Mouse (Mus musculus): Measurements from ENCODE around the gene Adgrd1. TPM values are rescaled to one million over a fixed set of nuclear protein-coding genes. Genes with fewer than 3 reads are reported as not detected.

Gene Adgrd1
- total and polyA plus RNA-seq, 3 experiments: 0.27 to 0.56 TPM; not detected in 1

GRCm38 (mm10) chr5:129077240-129077639, 19.3 kb upstream of the Adgrd1 start (continued):
- TF ChIP-seq ZC3H11A (IDR thresholded peaks at IDR 0.05; ENCODE audit: low read depth, low read length) (no peak), ZKSCAN1 (IDR thresholded peaks at IDR 0.05; ENCODE audit: low read depth, low read length) (no peak; the same call in 1 of the 2 replicates), CHD2 (IDR thresholded peaks at IDR 0.05; ENCODE audit: low read length) (peak; percentile 73), KAT2A (conservative IDR thresholded peaks at IDR 0.05; ENCODE audit: low read depth, low read length) (peak; percentile 49), MAFK (IDR thresholded peaks at IDR 0.05; ENCODE audit: borderline replicate concordance, low read depth, low read length) (no peak), MYC (IDR thresholded peaks at IDR 0.05; ENCODE audit: low read depth, low read length) (peak; percentile 92), ZNF384 (IDR thresholded peaks at IDR 0.05; ENCODE audit: low read depth, low read length) (peak; percentile 39; the same call in 1 of the 2 replicates), MYB (IDR thresholded peaks at IDR 0.05; ENCODE audit: low read depth, low read length) (peak; percentile 88), CTCF (IDR thresholded peaks at IDR 0.05 in 2 of 3, conservative IDR thresholded peaks at IDR 0.05 in 1 of 3; ENCODE audit: control insufficient read depth in 1 of 3, insufficient read depth in 1 of 3, low read depth in 2 of 3, low read length in 3 of 3, poor library complexity in 1 of 3, severe bottlenecking in 1 of 3) (no peak), USF2 (IDR thresholded peaks at IDR 0.05; ENCODE audit: borderline replicate concordance in 1 of 2, insufficient read depth in 1 of 2, low read depth in 1 of 2, low read length in 2 of 2) (0 out of 4 replicates have a peak, but pooled peaks of 1 of the 2 experiments have one; percentile 30), HCFC1 (IDR thresholded peaks at IDR 0.05; ENCODE audit: low read depth, low read length) (peak; percentile 60), MAZ (IDR thresholded peaks at IDR 0.05; ENCODE audit: low read depth, low read length) (peak; percentile 84), POLR2AphosphoS5 (IDR thresholded peaks at IDR 0.05; ENCODE audit: borderline replicate concordance, low read depth, low read length) (no peak), POLR2AphosphoS2 (IDR thresholded peaks at IDR 0.05; ENCODE audit: low read length) (no peak), GATA1 (IDR thresholded peaks at IDR 0.05; ENCODE audit: low read depth, low read length) (peak; percentile 72), NRF1 (IDR thresholded peaks at IDR 0.05; ENCODE audit: insufficient read depth, low read depth, low read length, poor library complexity, severe bottlenecking) (0 out of 2 replicates have a peak, but pooled peaks have one; percentile 8), GABPA (IDR thresholded peaks at IDR 0.05; ENCODE audit: low read depth, low read length) (no peak), ETS1 (IDR thresholded peaks at IDR 0.05; ENCODE audit: low read depth, low read length) (peak; percentile 96), POLR2A (IDR thresholded peaks at IDR 0.05; ENCODE audit: control insufficient read depth in 1 of 2, insufficient read depth in 1 of 2, low read depth in 1 of 2, low read length in 2 of 2, poor library complexity in 1 of 2) (peak in 1 of 2 experiments; percentile 31; a peak in 1 of 4 replicates), MAX (IDR thresholded peaks at IDR 0.05; ENCODE audit: low read length) (peak; percentile 91)

GRCm38 (mm10) chr5:129081521-129081920, 15.0 kb upstream of the Adgrd1 start:
- Histone ChIP-seq H3K4me3 (ENCODE audit: control insufficient read depth in 1 of 2, insufficient read depth in 1 of 2, low read depth in 2 of 2, low read length in 2 of 2) (no peak overlapping the region), H3K79me2 (ENCODE audit: control insufficient read depth, insufficient read depth, low read length, poor library complexity) (no peaks in the 10 kb centered on the region), H3K4me1 (ENCODE audit: control insufficient read depth in 1 of 2, insufficient read depth in 2 of 2, low read length in 2 of 2) (peaks cover 13 to 14% of the 10 kb centered on the region in 2 experiments), H3K27me3 (ENCODE audit: control insufficient read depth in 1 of 2, insufficient read depth in 2 of 2, low read length in 2 of 2) (no peaks in the 10 kb centered on the region; a peak in 1 of 4 replicates), H3K27ac (ENCODE audit: control insufficient read depth, low read depth, low read length) (no peak overlapping the region), H3K9me3 (replicated peaks; ENCODE audit: insufficient read depth, low read length) (no peaks in the 10 kb centered on the region), H3K9ac (ENCODE audit: control insufficient read depth, low read depth, low read length, poor library complexity, severe bottlenecking) (no peak overlapping the region), H3K36me3 (ENCODE audit: control insufficient read depth in 1 of 2, insufficient read depth in 2 of 2, low read length in 2 of 2) (peaks cover 0 to 15% of the 10 kb centered on the region in 2 experiments; a peak in 2 of 4 replicates)
- DNase-seq (ENCODE audit: low read depth, low spot score): no peak
- TF ChIP-seq NELFE (IDR thresholded peaks at IDR 0.05; ENCODE audit: low read depth, low read length): no peak
- TF ChIP-seq CTCF (IDR thresholded peaks at IDR 0.05 in 2 of 3, conservative IDR thresholded peaks at IDR 0.05 in 1 of 3; ENCODE audit: control insufficient read depth in 1 of 3, insufficient read depth in 1 of 3, low read depth in 2 of 3, low read length in 3 of 3, poor library complexity in 1 of 3, severe bottlenecking in 1 of 3): no peak
- TF ChIP-seq MXI1 (IDR thresholded peaks at IDR 0.05; ENCODE audit: low read depth, low read length): no peak
- TF ChIP-seq MAX (IDR thresholded peaks at IDR 0.05; ENCODE audit: low read length): no peak
- TF ChIP-seq USF1 (IDR thresholded peaks at IDR 0.05; ENCODE audit: low read depth, low read length): no peak
- TF ChIP-seq ZNF384 (IDR thresholded peaks at IDR 0.05; ENCODE audit: low read depth, low read length): no peak
- TF ChIP-seq JUND (IDR thresholded peaks at IDR 0.05; ENCODE audit: low read depth, low read length): no peak
- no peak for TF ChIP-seq MAFK (IDR thresholded peaks at IDR 0.05; ENCODE audit: borderline replicate concordance, low read depth, low read length)
- no peak for TF ChIP-seq TAL1 (IDR thresholded peaks at IDR 0.05; ENCODE audit: low read length)
- no peak for TF ChIP-seq SIN3A (IDR thresholded peaks at IDR 0.05; ENCODE audit: low read length)
- TF ChIP-seq HCFC1 (IDR thresholded peaks at IDR 0.05; ENCODE audit: low read depth, low read length): no peak
- TF ChIP-seq GABPA (IDR thresholded peaks at IDR 0.05; ENCODE audit: low read depth, low read length): no peak
- no peak for TF ChIP-seq MAZ (IDR thresholded peaks at IDR 0.05; ENCODE audit: low read depth, low read length)
- no peak for TF ChIP-seq ZKSCAN1 (IDR thresholded peaks at IDR 0.05; ENCODE audit: low read depth, low read length)

Data from MEL (cell line).